Mouse (Mus musculus): Measurements from ENCODE around the gene Olfr223.
A peak's percentile ranks its signal among the peaks of the same experiment; 100 is the strongest.
"Not testable (repeated sequence)": the region's sequence is repeated elsewhere in the genome, so short reads cannot be mapped to it uniquely, and the experiment has no call there.

The Olfr223 gene

GRCm38 (mm10) chr11:59593189-59593588, at the start of gene Olfr223:
Gene Olfr223, minus strand, starts transcription at chr11:59593289.
- no peak for DNase-seq (ENCODE audit: low read depth, low spot score)

GRCm38 (mm10) chr11:59642420-59642819, 49.3 kb upstream of the Olfr223 start:
- no peak for DNase-seq (ENCODE audit: low read depth, low spot score)

- DNase-seq (ENCODE audit: low read depth, low spot score), result no peak
These were observed 48.1 kb upstream of the Olfr223 start for GRCm38 (mm10) chr11:59641227-59641626.

- no peak for DNase-seq (ENCODE audit: low read depth, low spot score)
These were observed 47.0 kb upstream of the Olfr223 start for GRCm38 (mm10) chr11:59639957-59640643.

GRCm38 (mm10) chr11:59636695-59637414, 43.8 kb upstream of the Olfr223 start:
- no peak for DNase-seq (ENCODE audit: low read depth, low spot score)

GRCm38 (mm10) chr11:59635821-59636694, 43.0 kb upstream of the Olfr223 start:
- no peak for DNase-seq (ENCODE audit: low read depth, low spot score)

- no peak for DNase-seq (ENCODE audit: low read depth, low spot score)
These were observed 42.2 kb upstream of the Olfr223 start for GRCm38 (mm10) chr11:59635251-59635795.

GRCm38 (mm10) chr11:59634001-59634660, 41.0 kb upstream of the Olfr223 start:
- DNase-seq (ENCODE audit: low read depth, low spot score), result no peak

GRCm38 (mm10) chr11:59633037-59633436, 39.9 kb upstream of the Olfr223 start:
- peak; percentile 74 for DNase-seq (ENCODE audit: low read depth, low spot score)

- DNase-seq (ENCODE audit: low read depth, low spot score), result no peak
These were observed 38.9 kb upstream of the Olfr223 start for GRCm38 (mm10) chr11:59631980-59632379.

GRCm38 (mm10) chr11:59629871-59630270, 36.8 kb upstream of the Olfr223 start:
- DNase-seq (ENCODE audit: low read depth, low spot score), result no peak

GRCm38 (mm10) chr11:59628177-59628576, 35.1 kb upstream of the Olfr223 start:
- DNase-seq (ENCODE audit: low read depth, low spot score), result no peak

GRCm38 (mm10) chr11:59626192-59626591, 33.1 kb upstream of the Olfr223 start:
- no peak for DNase-seq (ENCODE audit: low read depth, low spot score)

- DNase-seq (ENCODE audit: low read depth, low spot score), result peak; percentile 43
These were observed 31.0 kb upstream of the Olfr223 start for GRCm38 (mm10) chr11:59624017-59624630.

- no peak for DNase-seq (ENCODE audit: low read depth, low spot score)
These were observed 29.1 kb upstream of the Olfr223 start for GRCm38 (mm10) chr11:59622214-59622613.

GRCm38 (mm10) chr11:59616986-59617385, 23.9 kb upstream of the Olfr223 start:
- not testable (repeated sequence) for DNase-seq (ENCODE audit: low read depth, low spot score)

GRCm38 (mm10) chr11:59614120-59614519, 21.0 kb upstream of the Olfr223 start:
- no peak for DNase-seq (ENCODE audit: low read depth, low spot score)

GRCm38 (mm10) chr11:59611646-59612045, 18.6 kb upstream of the Olfr223 start:
- DNase-seq (ENCODE audit: low read depth, low spot score), result no peak

GRCm38 (mm10) chr11:59602287-59602686, 9.2 kb upstream of the Olfr223 start:
- DNase-seq (ENCODE audit: low read depth, low spot score), result no peak

- no peak for DNase-seq (ENCODE audit: low read depth, low spot score)
These were observed 7.8 kb upstream of the Olfr223 start for GRCm38 (mm10) chr11:59600872-59601271.

- no peak for DNase-seq (ENCODE audit: low read depth, low spot score)
These were observed 6.1 kb upstream of the Olfr223 start for GRCm38 (mm10) chr11:59599211-59599610.

Measured in retina, postnatal 7 days (tissue).